Mouse (Mus musculus) lung, postnatal 0 days (tissue): ENCODE measurements around the gene Txndc15. TPM values are rescaled to one million over a fixed set of nuclear protein-coding genes. Genes with fewer than 3 reads are reported as not detected.
"Not testable (repeated sequence)": the region's sequence is repeated elsewhere in the genome, so short reads cannot be mapped to it uniquely, and the experiment has no call there.

ENCODE experiments used
- ATAC-seq: fragments of 200-750 bp; cut with Nextera tagmentation; 2 replicates; pipeline ENCODE4 v1.8.0; 2017; ENCODE audit warnings: moderate library complexity
- DNase-seq: peaks from one replicate; pipeline ENCODE4 v3.0.0-alpha.2; 2016; ENCODE audit warnings: low spot score
- H3K27ac ChIP-seq: fragments of 300-500 bp; sonication (generic); 2 replicates; pipeline ENCODE4 v1.5.1; 2014; ENCODE audit warnings: antibody characterized with exemption, mild to moderate bottlenecking, low read length, mixed read lengths
- H3K27me3 ChIP-seq: fragments of 300-500 bp; sonication (generic); replicated peaks from 2 replicates; pipeline ENCODE4 v1.6.1; 2014; ENCODE audit warnings: low read length, mixed read lengths; ENCODE audit not compliant: insufficient read depth
- H3K36me3 ChIP-seq: fragments of 300-500 bp; sonication (generic); 2 replicates; pipeline ENCODE4 v1.6.1; 2014; ENCODE audit warnings: low read length, mixed read lengths; ENCODE audit not compliant: insufficient read depth
- H3K4me1 ChIP-seq: fragments of 300-500 bp; sonication (generic); 2 replicates; pipeline ENCODE4 v1.6.1; 2014; ENCODE audit warnings: antibody characterized with exemption, low read depth, low read length, mixed read lengths; ENCODE audit not compliant: insufficient read depth
- H3K4me2 ChIP-seq: fragments of 300-500 bp; sonication (generic); replicated peaks from 2 replicates; pipeline ENCODE4 v1.6.1; 2014; ENCODE audit warnings: low read depth, mild to moderate bottlenecking, low read length, moderate library complexity, mixed read lengths
- H3K4me3 ChIP-seq: fragments of 300-500 bp; sonication (generic); 2 replicates; pipeline ENCODE4 v1.5.1; 2014; ENCODE audit warnings: low read depth, low read length
- H3K9ac ChIP-seq: fragments of 300-500 bp; sonication (generic); replicated peaks from 2 replicates; pipeline ENCODE4 v1.6.1; 2014; ENCODE audit warnings: low read depth, mild to moderate bottlenecking
- H3K9me3 ChIP-seq: fragments of 300-500 bp; sonication (generic); 2 replicates; pipeline ENCODE4 v1.6.1; 2016; ENCODE audit warnings: low read length, mixed read lengths
- CTCF ChIP-seq: IDR thresholded peaks from 2 replicates; pipeline ENCODE4 v1.5.1; 2016; ENCODE audit warnings: antibody characterized with exemption, mild to moderate bottlenecking
- EP300 ChIP-seq: IDR thresholded peaks from 2 replicates; pipeline ENCODE4 v1.6.1; 2016; ENCODE audit warnings: antibody characterized with exemption, mild to moderate bottlenecking, control low read depth
- WGBS: fragments of 180-500 bp; shearing (Covaris S2); extraction: QIAGEN DNeasy Blood & Tissue Kit; methylation state at CpG from one replicate; pipeline ENCODE4 v1.1.7; 2014; 5-methylcytosine and 5-hydroxymethylcytosine counted together
- polyA plus RNA-seq: library from polyadenylated mRNA; unstranded; fragments of >200 nt; fragmentation: Nextera tagmentation; extraction: Ambion mirVana; gene quantifications from 2 replicates; pipeline ENCODE4 v1.2.1, GENCODE M21; 2015

Txndc15 gene
- polyA plus RNA-seq, 1 experiment from 2014 or later, result 82.3 TPM

- Histone ChIP-seq H3K9ac (no peak overlapping the region), H3K4me1 (no peaks in the 10 kb centered on the region), H3K4me2 (no peak overlapping the region), H3K36me3 (no peaks in the 10 kb centered on the region), H3K27ac (no peak overlapping the region), H3K9me3 (no peaks in the 10 kb centered on the region), H3K27me3 (no peaks in the 10 kb centered on the region), H3K4me3 (no peak overlapping the region)
- DNase-seq (no peak), ATAC-seq (no peak)
- TF ChIP-seq EP300, result no peak
- TF ChIP-seq CTCF, result no peak
- WGBS, result 73% methylated on average over 9 of the region's 9 CpGs
Observed at GRCm38 (mm10) chr13:55686107-55686633, 28.3 kb upstream of the Txndc15 start.

- Histone ChIP-seq H3K4me2 (no peak overlapping the region), H3K4me1 (no peaks in the 10 kb centered on the region), H3K27ac (no peak overlapping the region), H3K27me3 (no peaks in the 10 kb centered on the region), H3K36me3 (no peaks in the 10 kb centered on the region), H3K9ac (no peak overlapping the region), H3K4me3 (no peak overlapping the region), H3K9me3 (no peaks in the 10 kb centered on the region)
- DNase-seq, result no peak
- ATAC-seq, result no peak
- WGBS, result 29% methylated on average over 4 of the region's 4 CpGs
- no peak for TF ChIP-seq CTCF
- TF ChIP-seq EP300, result no peak
Observed at GRCm38 (mm10) chr13:55687927-55688602, 26.4 kb upstream of the Txndc15 start.

GRCm38 (mm10) chr13:55692535-55693242, 21.8 kb upstream of the Txndc15 start, which contains the start of gene B230219D22Rik:
B230219D22Rik (plus strand) TSS chr13:55693124.
- Histone ChIP-seq H3K4me2 (peak within 1 kb of the TSS; percentile 72), H3K4me3 (peak within 1 kb of the TSS; percentile 99), H3K27me3 (no peaks in the 10 kb centered on the region), H3K4me1 (peaks cover 13% of the 10 kb centered on the region; the same call in 1 of the 2 replicates), H3K36me3 (no peaks in the 10 kb centered on the region), H3K9me3 (no peaks in the 10 kb centered on the region), H3K9ac (peak within 1 kb of the TSS; percentile 100), H3K27ac (peak within 1 kb of the TSS; percentile 99)
- TF ChIP-seq CTCF, result peak; percentile 34; the same call in 1 of the 2 replicates
- 0 out of 2 replicates have a peak, but pooled peaks have one; percentile 10 for TF ChIP-seq EP300
- ATAC-seq (peak; percentile 99), DNase-seq (peak; percentile 94)
- 1% methylated on average over 51 of the region's 51 CpGs for WGBS

DNA sequence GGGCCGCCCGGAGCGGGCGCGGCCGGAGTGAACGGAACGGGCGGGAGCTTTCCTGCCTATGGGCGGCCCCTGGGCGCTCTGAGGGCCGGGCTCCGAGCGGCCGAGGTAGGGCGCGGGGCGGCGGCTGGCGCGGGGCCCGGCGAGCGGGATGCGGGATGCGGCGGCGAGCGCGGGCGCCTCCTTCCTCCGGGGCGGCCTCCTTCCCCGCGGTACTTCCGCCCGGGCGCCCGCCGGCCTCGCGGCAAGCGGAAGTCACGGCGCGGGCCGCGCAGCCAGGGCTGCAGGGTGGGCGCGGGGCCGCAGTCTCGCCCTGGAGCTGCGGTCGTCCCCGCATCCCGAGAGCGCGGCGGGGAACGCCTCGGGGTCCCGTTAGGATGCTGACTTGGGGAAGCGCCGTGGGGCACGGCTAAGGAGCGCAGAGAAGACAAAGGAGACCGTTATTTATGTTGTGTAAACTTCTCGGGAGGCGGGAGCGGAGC, 21.2 kb upstream of the Txndc15 start:
- Histone ChIP-seq H3K4me1 (peaks cover 13% of the 10 kb centered on the region; the same call in 1 of the 2 replicates), H3K4me2 (peak overlapping the region; percentile 72), H3K27me3 (no peaks in the 10 kb centered on the region), H3K9me3 (no peaks in the 10 kb centered on the region), H3K27ac (peak overlapping the region; percentile 99), H3K9ac (peak overlapping the region; percentile 100), H3K36me3 (no peaks in the 10 kb centered on the region), H3K4me3 (peak overlapping the region; percentile 99)
- ATAC-seq, result peak; percentile 70
- TF ChIP-seq EP300 (no peak), CTCF (no peak)
- DNase-seq, result peak; percentile 50
- WGBS, result under 1% methylated on average over 23 of the region's 70 CpGs

DNA sequence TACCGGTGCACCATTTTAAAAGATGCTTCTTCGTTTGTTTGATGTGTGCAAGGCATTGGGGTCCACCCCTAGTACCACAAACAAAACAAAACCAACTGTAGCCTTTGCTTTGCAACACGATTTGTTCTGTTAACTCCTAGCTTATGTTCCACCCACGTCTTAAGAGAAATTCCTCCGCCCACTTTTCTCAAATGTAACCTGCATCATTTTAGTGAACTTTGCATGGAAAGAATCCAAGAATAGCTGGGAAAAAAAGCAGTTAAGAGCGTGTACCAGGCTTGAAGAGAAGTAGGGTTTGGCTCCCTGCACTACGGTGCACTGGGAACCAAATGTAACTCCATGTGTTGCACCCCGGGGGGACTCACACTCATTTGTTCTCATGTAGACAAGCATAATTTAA, 20.3 kb upstream of the Txndc15 start:
- TF ChIP-seq CTCF, result no peak
- H3K4me1 ChIP-seq, result peaks cover 13% of the 10 kb centered on the region; the same call in 1 of the 2 replicates
- peak overlapping the region; percentile 100 for H3K9ac ChIP-seq
- peak overlapping the region; percentile 72 for H3K4me2 ChIP-seq
- no peaks in the 10 kb centered on the region for H3K27me3 ChIP-seq
- peak; percentile 50 for DNase-seq
- ATAC-seq, result no peak
- H3K27ac ChIP-seq, result peak overlapping the region; percentile 99; the same call in 1 of the 2 replicates
- no peaks in the 10 kb centered on the region; the same call in 1 of the 2 replicates for H3K36me3 ChIP-seq
- 5% methylated on average over 8 of the region's 8 CpGs for WGBS
- no peaks in the 10 kb centered on the region for H3K9me3 ChIP-seq
- peak overlapping the region; percentile 99 for H3K4me3 ChIP-seq

- H3K4me1 ChIP-seq, result peaks cover 13% of the 10 kb centered on the region; the same call in 1 of the 2 replicates
- H3K4me3 ChIP-seq, H3K4me2 ChIP-seq, H3K9me3 ChIP-seq, H3K27ac ChIP-seq, DNase-seq, H3K9ac ChIP-seq, H3K27me3 ChIP-seq, H3K36me3 ChIP-seq, ATAC-seq: not testable (repeated sequence)
- 100% methylated on average over 1 of the region's 3 CpGs for WGBS
Observed at GRCm38 (mm10) chr13:55695989-55696388, 18.5 kb upstream of the Txndc15 start.
